Mouse (Mus musculus): Measurements from ENCODE around the gene Ccn6. TPM values are rescaled to one million over a fixed set of nuclear protein-coding genes. Genes with fewer than 3 reads are reported as not detected.

Ccn6 gene
- polyA plus RNA-seq, 2 experiments: 1.3 to 2.0 TPM

DNA sequence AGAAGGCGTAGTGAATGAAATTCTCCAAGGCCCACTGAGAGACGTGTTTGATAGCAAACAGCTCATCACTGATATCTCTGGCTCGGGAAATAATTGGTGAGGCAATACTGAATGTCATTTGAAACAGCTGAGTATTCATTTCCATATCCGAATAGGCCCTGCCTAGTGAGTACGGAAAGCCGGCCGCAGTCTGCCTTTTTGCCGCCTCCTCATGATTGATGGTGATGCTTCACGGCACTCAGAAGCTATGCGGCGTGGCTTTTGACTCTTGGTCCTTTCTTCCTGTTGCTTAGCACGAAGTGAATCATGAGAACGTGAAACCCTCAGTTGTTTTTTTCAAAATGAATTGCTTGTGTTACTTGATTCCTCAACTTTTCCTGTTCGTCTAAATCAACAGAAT is 22.8 kb downstream of the Ccn6 start:
- ATAC-seq (ENCODE audit: low FRiP score, low read depth): no peak
- WGBS: 77% methylated on average over 14 of the region's 14 CpGs
- TF ChIP-seq POLR2A (IDR thresholded peaks at IDR 0.05; ENCODE audit: borderline replicate concordance, extremely low read depth, insufficient read depth, insufficient read length): no peak
- no peak overlapping the region for H3K27ac ChIP-seq (replicated peaks; ENCODE audit: low read depth, low read length)
- no peak overlapping the region for H3K4me2 ChIP-seq (replicated peaks; ENCODE audit: low read depth, low read length, severe bottlenecking)
- no peak overlapping the region for H3K4me3 ChIP-seq (replicated peaks; ENCODE audit: low read length)
- H3K4me1 ChIP-seq (ENCODE audit: control insufficient read depth, insufficient read depth, low read length): no peaks in the 10 kb centered on the region
- no peak for DNase-seq (ENCODE audit: low spot score)
- H3K27me3 ChIP-seq (ENCODE audit: control insufficient read depth, insufficient read depth, low read length): no peaks in the 10 kb centered on the region
- H3K9me3 ChIP-seq (ENCODE audit: control insufficient read depth, low read length): no peaks in the 10 kb centered on the region
- H3K9ac ChIP-seq (ENCODE audit: low read depth, low read length, severe bottlenecking): no peak overlapping the region
- peaks cover 59% of the 10 kb centered on the region for H3K36me3 ChIP-seq (ENCODE audit: control insufficient read depth, insufficient read depth, low read length)

DNA sequence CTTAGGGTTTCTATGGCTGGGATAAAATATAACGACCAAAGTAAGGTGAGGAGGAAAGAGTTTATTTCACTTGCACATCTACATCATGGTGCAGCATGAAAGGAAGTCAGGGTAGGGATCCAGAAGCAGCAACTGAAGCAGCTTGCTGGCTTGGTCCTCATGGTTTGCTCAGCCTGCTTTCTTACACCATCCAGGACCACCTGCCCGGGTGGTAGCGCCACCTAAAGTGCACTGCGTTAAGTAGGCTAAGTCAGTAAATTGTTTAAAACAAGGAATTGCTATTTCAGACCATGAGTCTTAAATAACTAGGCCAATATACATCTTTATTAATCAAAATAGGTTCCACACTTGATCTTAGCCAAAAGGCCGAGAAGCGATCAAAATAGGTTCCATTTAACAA is 24.8 kb downstream of the Ccn6 start:
- Histone ChIP-seq H3K27me3 (ENCODE audit: control insufficient read depth, insufficient read depth, low read length) (no peaks in the 10 kb centered on the region), H3K4me2 (replicated peaks; ENCODE audit: low read depth, low read length, severe bottlenecking) (no peak overlapping the region), H3K4me1 (ENCODE audit: control insufficient read depth, insufficient read depth, low read length) (0 out of 2 replicates have a peak, but pooled peaks cover 5% of the 10 kb centered on the region), H3K4me3 (replicated peaks; ENCODE audit: low read length) (no peak overlapping the region), H3K9ac (ENCODE audit: low read depth, low read length, severe bottlenecking) (no peak overlapping the region), H3K9me3 (ENCODE audit: control insufficient read depth, low read length) (no peaks in the 10 kb centered on the region), H3K27ac (replicated peaks; ENCODE audit: low read depth, low read length) (no peak overlapping the region), H3K36me3 (ENCODE audit: control insufficient read depth, insufficient read depth, low read length) (peaks cover 41% of the 10 kb centered on the region)
- WGBS: 84% methylated on average over 6 of the region's 6 CpGs
- ATAC-seq (ENCODE audit: low FRiP score, low read depth) (no peak), DNase-seq (ENCODE audit: low spot score) (no peak)
- TF ChIP-seq POLR2A (IDR thresholded peaks at IDR 0.05; ENCODE audit: borderline replicate concordance, extremely low read depth, insufficient read depth, insufficient read length): no peak

GRCm38 (mm10) chr10:39137766-39138165 is 25.8 kb downstream of the Ccn6 start:
- Histone ChIP-seq H3K4me3 (replicated peaks; ENCODE audit: low read length) (no peak overlapping the region), H3K36me3 (ENCODE audit: control insufficient read depth, insufficient read depth, low read length) (peaks cover 32% of the 10 kb centered on the region), H3K4me2 (replicated peaks; ENCODE audit: low read depth, low read length, severe bottlenecking) (no peak overlapping the region), H3K9me3 (ENCODE audit: control insufficient read depth, low read length) (no peaks in the 10 kb centered on the region), H3K9ac (ENCODE audit: low read depth, low read length, severe bottlenecking) (no peak overlapping the region), H3K4me1 (ENCODE audit: control insufficient read depth, insufficient read depth, low read length) (0 out of 2 replicates have a peak, but pooled peaks cover 5% of the 10 kb centered on the region), H3K27ac (replicated peaks; ENCODE audit: low read depth, low read length) (no peak overlapping the region), H3K27me3 (ENCODE audit: control insufficient read depth, insufficient read depth, low read length) (no peaks in the 10 kb centered on the region)
- no peak for TF ChIP-seq POLR2A (IDR thresholded peaks at IDR 0.05; ENCODE audit: borderline replicate concordance, extremely low read depth, insufficient read depth, insufficient read length)
- no peak for DNase-seq (ENCODE audit: low spot score)
- 96% methylated on average over 3 of the region's 3 CpGs for WGBS
- no peak for ATAC-seq (ENCODE audit: low FRiP score, low read depth)

GRCm38 (mm10) chr10:39133462-39134310 is 29.9 kb downstream of the Ccn6 start, which contains the start of the genes Fam229b and Tube1:
Gene Fam229b, minus strand, starts transcription at chr10:39133914.
Gene Tube1, plus strand, starts transcription at chr10:39133976.
- WGBS: 7% methylated on average over 44 of the region's 47 CpGs
- peak; percentile 32; the same call in 1 of the 2 replicates for TF ChIP-seq POLR2A (IDR thresholded peaks at IDR 0.05; ENCODE audit: borderline replicate concordance, extremely low read depth, insufficient read depth, insufficient read length)
- Histone ChIP-seq H3K4me3 (replicated peaks; ENCODE audit: low read length) (peak within 1 kb of the TSS; percentile 74), H3K9me3 (ENCODE audit: control insufficient read depth, low read length) (no peaks in the 10 kb centered on the region), H3K4me2 (replicated peaks; ENCODE audit: low read depth, low read length, severe bottlenecking) (peak within 1 kb of the TSS; percentile 78), H3K36me3 (ENCODE audit: control insufficient read depth, insufficient read depth, low read length) (peaks cover 13% of the 10 kb centered on the region), H3K4me1 (ENCODE audit: control insufficient read depth, insufficient read depth, low read length) (0 out of 2 replicates have a peak, but pooled peaks cover 5% of the 10 kb centered on the region), H3K27ac (replicated peaks; ENCODE audit: low read depth, low read length) (peak within 1 kb of the TSS; percentile 62), H3K27me3 (ENCODE audit: control insufficient read depth, insufficient read depth, low read length) (no peaks in the 10 kb centered on the region), H3K9ac (ENCODE audit: low read depth, low read length, severe bottlenecking) (peak within 1 kb of the TSS; percentile 77)
- DNase-seq (ENCODE audit: low spot score): peak; percentile 95
- ATAC-seq (ENCODE audit: low FRiP score, low read depth): peak; percentile 92

GRCm38 (mm10) chr10:39121412-39121811 is 42.2 kb downstream of the Ccn6 start:
- H3K36me3 ChIP-seq (ENCODE audit: control insufficient read depth, insufficient read depth, low read length): no peaks in the 10 kb centered on the region
- no peak overlapping the region for H3K4me3 ChIP-seq (replicated peaks; ENCODE audit: low read length)
- H3K9me3 ChIP-seq (ENCODE audit: control insufficient read depth, low read length): no peaks in the 10 kb centered on the region
- H3K27ac ChIP-seq (replicated peaks; ENCODE audit: low read depth, low read length): no peak overlapping the region
- no peak overlapping the region for H3K9ac ChIP-seq (ENCODE audit: low read depth, low read length, severe bottlenecking)
- WGBS: 33% methylated on average over 4 of the region's 4 CpGs
- DNase-seq (ENCODE audit: low spot score) (peak; percentile 40), ATAC-seq (ENCODE audit: low FRiP score, low read depth) (no peak)
- H3K27me3 ChIP-seq (ENCODE audit: control insufficient read depth, insufficient read depth, low read length): no peaks in the 10 kb centered on the region
- H3K4me1 ChIP-seq (ENCODE audit: control insufficient read depth, insufficient read depth, low read length): no peaks in the 10 kb centered on the region
- no peak for TF ChIP-seq POLR2A (IDR thresholded peaks at IDR 0.05; ENCODE audit: borderline replicate concordance, extremely low read depth, insufficient read depth, insufficient read length)
- no peak overlapping the region for H3K4me2 ChIP-seq (replicated peaks; ENCODE audit: low read depth, low read length, severe bottlenecking)

All from limb, embryonic 14.5 days (tissue).